Mouse (Mus musculus) midbrain, embryonic 13.5 days (tissue): Measurements from ENCODE around the gene Olfr1339. TPM values are rescaled to one million over a fixed set of nuclear protein-coding genes. Genes with fewer than 3 reads are reported as not detected.

Experiments
- ATAC-seq: fragments of 200-750 bp; cut with Nextera tagmentation; 2 replicates; pipeline ENCODE4 v1.8.0; 2017; ENCODE audit warnings: mild to moderate bottlenecking, moderate TSS enrichment, moderate library complexity
- H3K27ac ChIP-seq: fragments of 300-500 bp; sonication (generic); 2 replicates; pipeline ENCODE4 v1.5.1; 2015; ENCODE audit warnings: inconsistent platforms, mild to moderate bottlenecking, moderate library complexity
- H3K27me3 ChIP-seq: fragments of 300-500 bp; sonication (generic); 2 replicates; pipeline ENCODE4 v1.6.1; 2015; ENCODE audit warnings: mild to moderate bottlenecking, inconsistent platforms
- H3K36me3 ChIP-seq: fragments of 300-500 bp; sonication (generic); 2 replicates; pipeline ENCODE4 v1.6.1; 2015; ENCODE audit warnings: mild to moderate bottlenecking, inconsistent platforms
- H3K4me1 ChIP-seq: fragments of 300-500 bp; sonication (generic); replicated peaks from 2 replicates; pipeline ENCODE4 v1.6.1; 2015; ENCODE audit warnings: inconsistent platforms
- H3K4me2 ChIP-seq: fragments of 300-500 bp; sonication (generic); replicated peaks from 2 replicates; pipeline ENCODE4 v1.6.1; 2015; ENCODE audit warnings: moderate library complexity, mild to moderate bottlenecking, inconsistent platforms
- H3K4me3 ChIP-seq: fragments of 300-500 bp; sonication (generic); replicated peaks from 2 replicates; pipeline ENCODE4 v1.5.1; 2015; ENCODE audit warnings: mild to moderate bottlenecking, inconsistent platforms
- H3K9ac ChIP-seq: fragments of 300-500 bp; sonication (generic); replicated peaks from 2 replicates; pipeline ENCODE4 v1.6.1; 2015; ENCODE audit warnings: mild to moderate bottlenecking, inconsistent platforms
- H3K9me3 ChIP-seq: fragments of 300-500 bp; sonication (generic); 2 replicates; pipeline ENCODE4 v1.6.1; 2016; ENCODE audit warnings: mild to moderate bottlenecking, inconsistent platforms
- WGBS: fragments of 180-500 bp; shearing (Covaris S2); methylation state at CpG from one replicate; pipeline ENCODE4 v1.1.7; 2015; 5-methylcytosine and 5-hydroxymethylcytosine counted together
- polyA plus RNA-seq: library from polyadenylated mRNA; unstranded; fragments of >200 nt; fragmentation: Nextera tagmentation; extraction: Ambion mirVana; gene quantifications from 2 replicates; pipeline ENCODE4 v1.2.1, GENCODE M21; 2015

Gene Olfr1339
- polyA plus RNA-seq = not detected in 2 replicates

GRCm38 (mm10) chr4:118731875-118732274 lies at the start of gene Olfr1339:
Olfr1339 (plus strand) TSS chr4:118732175.
- no peak within 1 kb of the TSS for H3K4me2 ChIP-seq
- no peak within 1 kb of the TSS for H3K4me3 ChIP-seq
- no peak for ATAC-seq
- H3K4me1 ChIP-seq = no peaks in the 10 kb centered on the region
- no peaks in the 10 kb centered on the region for H3K9me3 ChIP-seq
- no peaks in the 10 kb centered on the region for H3K27me3 ChIP-seq
- H3K36me3 ChIP-seq = no peaks in the 10 kb centered on the region
- no peak within 1 kb of the TSS for H3K9ac ChIP-seq
- H3K27ac ChIP-seq = no peak within 1 kb of the TSS
- WGBS = 100% methylated on average over 1 of the region's 1 CpGs

- Histone ChIP-seq H3K4me2 (no peak overlapping the region), H3K4me1 (no peaks in the 10 kb centered on the region), H3K9me3 (no peaks in the 10 kb centered on the region), H3K9ac (no peak overlapping the region), H3K4me3 (no peak overlapping the region), H3K27ac (no peak overlapping the region), H3K27me3 (no peaks in the 10 kb centered on the region), H3K36me3 (no peaks in the 10 kb centered on the region)
- WGBS = 86% methylated on average over 2 of the region's 2 CpGs
- no peak for ATAC-seq
These were observed 44.9 kb upstream of the Olfr1339 start for GRCm38 (mm10) chr4:118687086-118687485.

GRCm38 (mm10) chr4:118692412-118692973 lies 39.5 kb upstream of the Olfr1339 start, which contains the start of gene Olfr1342:
Olfr1342 (minus strand) TSS chr4:118692756.
- no peak within 1 kb of the TSS for H3K9ac ChIP-seq
- H3K27me3 ChIP-seq = no peaks in the 10 kb centered on the region
- no peak within 1 kb of the TSS for H3K4me2 ChIP-seq
- H3K36me3 ChIP-seq = no peaks in the 10 kb centered on the region
- 0 out of 2 replicates have a peak, but pooled peaks cover 2% of the 10 kb centered on the region for H3K4me1 ChIP-seq
- WGBS = 58% methylated on average over 12 of the region's 12 CpGs
- no peak within 1 kb of the TSS for H3K27ac ChIP-seq
- ATAC-seq = no peak
- H3K4me3 ChIP-seq = no peak within 1 kb of the TSS
- H3K9me3 ChIP-seq = no peaks in the 10 kb centered on the region

GRCm38 (mm10) chr4:118693812-118694211 lies 38.2 kb upstream of the Olfr1339 start:
- Histone ChIP-seq H3K4me2 (no peak overlapping the region), H3K9me3 (no peaks in the 10 kb centered on the region), H3K36me3 (no peaks in the 10 kb centered on the region), H3K4me1 (0 out of 2 replicates have a peak, but pooled peaks cover 2% of the 10 kb centered on the region), H3K27me3 (no peaks in the 10 kb centered on the region), H3K9ac (no peak overlapping the region), H3K27ac (no peak overlapping the region), H3K4me3 (no peak overlapping the region)
- 33% methylated on average over 2 of the region's 2 CpGs for WGBS
- ATAC-seq = 0 out of 2 replicates have a peak, but pooled peaks have one; percentile 24

- Histone ChIP-seq H3K4me1 (no peaks in the 10 kb centered on the region), H3K4me2 (no peak within 1 kb of the TSS), H3K27ac (no peak within 1 kb of the TSS), H3K27me3 (no peaks in the 10 kb centered on the region), H3K9ac (no peak within 1 kb of the TSS), H3K4me3 (no peak within 1 kb of the TSS), H3K36me3 (no peaks in the 10 kb centered on the region), H3K9me3 (no peaks in the 10 kb centered on the region)
- no peak for ATAC-seq
- WGBS = 80% methylated on average over 3 of the region's 3 CpGs
These were observed 28.8 kb upstream of the Olfr1339 start, which contains the start of gene Olfr1341 for GRCm38 (mm10) chr4:118703223-118703622. Olfr1341 (plus strand) TSS chr4:118703523.

- no peaks in the 10 kb centered on the region for H3K4me1 ChIP-seq
- 86% methylated on average over 5 of the region's 5 CpGs for WGBS
- no peak overlapping the region for H3K4me2 ChIP-seq
These were observed 23.9 kb upstream of the Olfr1339 start for GRCm38 (mm10) chr4:118708086-118708485.

GRCm38 (mm10) chr4:118711656-118712055 lies 20.3 kb upstream of the Olfr1339 start:
- H3K36me3 ChIP-seq = no peaks in the 10 kb centered on the region
- no peak overlapping the region for H3K27ac ChIP-seq
- H3K9ac ChIP-seq = no peak overlapping the region
- no peak overlapping the region for H3K4me3 ChIP-seq
- 11% methylated on average over 1 of the region's 1 CpGs for WGBS
- no peak for ATAC-seq
- H3K4me1 ChIP-seq = no peaks in the 10 kb centered on the region
- H3K9me3 ChIP-seq = no peaks in the 10 kb centered on the region
- no peaks in the 10 kb centered on the region for H3K27me3 ChIP-seq
- no peak overlapping the region for H3K4me2 ChIP-seq

More at GRCm38 (mm10) chr4:118708086-118708485, 23.9 kb upstream of the Olfr1339 start:
- no peaks in the 10 kb centered on the region for H3K9me3 ChIP-seq
- H3K4me3 ChIP-seq = no peak overlapping the region
- H3K9ac ChIP-seq = no peak overlapping the region
- no peaks in the 10 kb centered on the region for H3K36me3 ChIP-seq
- no peak overlapping the region for H3K27ac ChIP-seq
- no peak for ATAC-seq
- no peaks in the 10 kb centered on the region for H3K27me3 ChIP-seq

- H3K27me3 ChIP-seq = no peaks in the 10 kb centered on the region
- H3K36me3 ChIP-seq = no peaks in the 10 kb centered on the region
- no peak within 1 kb of the TSS for H3K27ac ChIP-seq
- no peaks in the 10 kb centered on the region for H3K4me1 ChIP-seq
- ATAC-seq = no peak
- no peaks in the 10 kb centered on the region for H3K9me3 ChIP-seq
- H3K9ac ChIP-seq = no peak within 1 kb of the TSS
- H3K4me2 ChIP-seq = no peak within 1 kb of the TSS
- no peak within 1 kb of the TSS for H3K4me3 ChIP-seq
These were observed 12.1 kb upstream of the Olfr1339 start, which contains the start of gene Olfr1340 for GRCm38 (mm10) chr4:118719838-118720237. Olfr1340 (plus strand) TSS chr4:118720138.

- Histone ChIP-seq H3K27ac (no peak overlapping the region), H3K36me3 (no peaks in the 10 kb centered on the region), H3K9ac (no peak overlapping the region), H3K4me3 (no peak overlapping the region), H3K4me2 (no peak overlapping the region), H3K4me1 (no peaks in the 10 kb centered on the region), H3K27me3 (no peaks in the 10 kb centered on the region), H3K9me3 (no peaks in the 10 kb centered on the region)
- WGBS = 57% methylated on average over 10 of the region's 10 CpGs
- ATAC-seq = no peak
These were observed 10.1 kb upstream of the Olfr1339 start for GRCm38 (mm10) chr4:118721742-118722483.

GRCm38 (mm10) chr4:118739574-118739973 lies 7.6 kb downstream of the Olfr1339 start:
- no peaks in the 10 kb centered on the region; the same call in 1 of the 2 replicates for H3K9me3 ChIP-seq
- H3K4me3 ChIP-seq = no peak overlapping the region
- no peak overlapping the region for H3K9ac ChIP-seq
- H3K4me1 ChIP-seq = peaks cover 10% of the 10 kb centered on the region
- no peak overlapping the region for H3K27ac ChIP-seq
- no peak overlapping the region for H3K4me2 ChIP-seq
- H3K36me3 ChIP-seq = no peaks in the 10 kb centered on the region
- peaks cover 25% of the 10 kb centered on the region for H3K27me3 ChIP-seq
- 60% methylated on average over 3 of the region's 3 CpGs for WGBS
- ATAC-seq = no peak

- no peak for ATAC-seq
- WGBS = 3% methylated on average over 11 of the region's 11 CpGs
- H3K4me3 ChIP-seq = no peak overlapping the region; the same call in 1 of the 2 replicates
These were observed 9.2 kb downstream of the Olfr1339 start for GRCm38 (mm10) chr4:118740988-118741698.

GRCm38 (mm10) chr4:118741881-118742280 lies 9.9 kb downstream of the Olfr1339 start:
- Histone ChIP-seq H3K9me3 (no peaks in the 10 kb centered on the region; the same call in none of the 2 replicates), H3K36me3 (no peaks in the 10 kb centered on the region), H3K4me3 (no peak overlapping the region; the same call in 1 of the 2 replicates), H3K9ac (no peak overlapping the region), H3K27ac (no peak overlapping the region), H3K4me2 (peak overlapping the region; percentile 20), H3K4me1 (peaks cover 10% of the 10 kb centered on the region), H3K27me3 (peaks cover 25% of the 10 kb centered on the region)
- no peak for ATAC-seq
- WGBS = 2% methylated on average over 16 of the region's 16 CpGs

More at GRCm38 (mm10) chr4:118740988-118741698, 9.2 kb downstream of the Olfr1339 start:
- Histone ChIP-seq H3K9me3 (no peaks in the 10 kb centered on the region; the same call in none of the 2 replicates), H3K36me3 (no peaks in the 10 kb centered on the region), H3K27ac (no peak overlapping the region), H3K4me1 (peaks cover 10% of the 10 kb centered on the region), H3K9ac (no peak overlapping the region), H3K4me2 (peak overlapping the region; percentile 20; the same call in 1 of the 2 replicates), H3K27me3 (peaks cover 25% of the 10 kb centered on the region)
